Mouse (Mus musculus) liver, embryonic 14.5 days (tissue): ENCODE measurements at regions not wholly inside any gene's neighbourhood (a gene's known extent, or its start where the extent isn't known, plus 50 kb on each side); places are given as distances from the start of the nearest gene placed in this dataset.

Source experiments
- ATAC-seq: fragments of 200-750 bp; cut with Nextera tagmentation; 2 replicates; pipeline ENCODE4 v1.8.0; 2017; ENCODE audit warnings: moderate number of reproducible peaks, mild to moderate bottlenecking, moderate library complexity; ENCODE audit not compliant: insufficient read depth
- DNase-seq, 3 experiments: peaks; one replicate each; pipeline ENCODE4 v3.0.0-alpha.2; 2012 to 2013; ENCODE audit warnings: low read depth in 3 of 3, low spot score in 3 of 3
- H3K27ac ChIP-seq: fragments of 300-500 bp; sonication (generic); 2 replicates; pipeline ENCODE4 v1.5.1; 2014; ENCODE audit warnings: moderate library complexity, mild to moderate bottlenecking, control low read depth, inconsistent platforms
- H3K27me3 ChIP-seq: fragments of 300-500 bp; sonication (generic); 2 replicates; pipeline ENCODE4 v1.6.1; 2014; ENCODE audit warnings: mild to moderate bottlenecking, low read length, moderate library complexity; ENCODE audit not compliant: control insufficient read depth, insufficient read depth
- H3K36me3 ChIP-seq: fragments of 300-500 bp; sonication (generic); replicated peaks from 2 replicates; pipeline ENCODE4 v1.6.1; 2014; ENCODE audit warnings: low read depth; ENCODE audit not compliant: control insufficient read depth, insufficient read depth
- H3K4me1 ChIP-seq, 2 experiments: fragments of 200-500 bp in 1 of 2; fragments of 300-500 bp in 1 of 2; sonication (generic) in 1 of 2; replicated peaks; 2 replicates each; pipeline ENCODE4 v1.6.1; 2012 to 2014; ENCODE audit warnings: antibody characterized with exemption in 1 of 2, inconsistent platforms in 1 of 2, low read length in 1 of 2; ENCODE audit not compliant: control insufficient read depth in 2 of 2, insufficient read depth in 2 of 2
- H3K4me2 ChIP-seq: fragments of 300-500 bp; sonication (generic); 2 replicates; pipeline ENCODE4 v1.6.1; 2014; ENCODE audit warnings: low read depth, mild to moderate bottlenecking, control low read depth, moderate library complexity
- H3K4me3 ChIP-seq, 2 experiments: fragments of 200-500 bp in 1 of 2; fragments of 300-500 bp in 1 of 2; sonication (generic) in 1 of 2; 2 replicates each; pipeline ENCODE4 v1.5.1; 2012 to 2014; ENCODE audit warnings: low read depth in 2 of 2, low read length in 2 of 2, mild to moderate bottlenecking in 2 of 2, control low read depth in 1 of 2, inconsistent platforms in 1 of 2, moderate library complexity in 1 of 2; ENCODE audit not compliant: insufficient read depth in 1 of 2
- H3K9ac ChIP-seq: fragments of 300-500 bp; sonication (generic); replicated peaks from 2 replicates; pipeline ENCODE4 v1.6.1; 2014; ENCODE audit warnings: mild to moderate bottlenecking, control low read depth, moderate library complexity
- H3K9me3 ChIP-seq: fragments of 300-500 bp; sonication (generic); 2 replicates; pipeline ENCODE4 v1.6.1; 2016; ENCODE audit warnings: low read length, mixed read lengths; ENCODE audit not compliant: control insufficient read depth
- CTCF ChIP-seq: IDR thresholded peaks from 2 replicates; pipeline ENCODE4 v1.5.1; 2016; ENCODE audit warnings: antibody characterized with exemption, low read depth, control low read depth
- EP300 ChIP-seq: IDR thresholded peaks from 2 replicates; pipeline ENCODE4 v1.6.1; 2016; ENCODE audit warnings: antibody characterized with exemption, low read depth
- WGBS: fragments of 180-500 bp; shearing (Covaris S2); extraction: QIAGEN DNeasy Blood & Tissue Kit; methylation state at CpG from one replicate; pipeline ENCODE4 v1.1.7; 2014; ENCODE audit not compliant: insufficient replicate concordance; 5-methylcytosine and 5-hydroxymethylcytosine counted together

DNA sequence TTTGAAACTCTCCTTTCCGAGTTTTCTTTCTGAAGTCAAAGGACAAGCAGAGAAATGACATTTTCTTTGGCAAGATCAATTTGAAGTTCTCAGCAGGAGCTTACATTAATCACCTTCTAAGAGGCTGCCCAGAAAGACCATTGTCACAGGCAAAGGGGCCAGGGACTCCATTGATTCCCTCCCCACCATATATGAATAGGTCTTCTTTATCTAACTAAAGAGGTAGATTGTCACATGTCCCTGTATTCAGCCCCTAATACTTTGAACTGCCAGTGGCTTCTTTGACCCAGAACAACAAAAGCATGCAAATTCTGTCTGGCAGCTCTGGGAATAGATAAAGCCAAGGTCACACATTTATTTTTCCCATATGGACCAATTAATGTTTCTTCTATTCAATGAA is 602.6 kb downstream of the Hs3st4 start:
- H3K4me3 ChIP-seq: no peak overlapping the region
- 55% methylated on average over 1 of the region's 1 CpGs for WGBS
- no peak overlapping the region for H3K9ac ChIP-seq
- TF ChIP-seq EP300 (no peak), CTCF (no peak)
- ATAC-seq: no peak
- H3K4me1 ChIP-seq: no peaks in the 10 kb centered on the region
- H3K9me3 ChIP-seq: no peaks in the 10 kb centered on the region
- no peak overlapping the region for H3K27ac ChIP-seq
- DNase-seq: no peak
- H3K36me3 ChIP-seq: no peaks in the 10 kb centered on the region
- H3K4me2 ChIP-seq: no peak overlapping the region
- no peaks in the 10 kb centered on the region for H3K27me3 ChIP-seq

DNA sequence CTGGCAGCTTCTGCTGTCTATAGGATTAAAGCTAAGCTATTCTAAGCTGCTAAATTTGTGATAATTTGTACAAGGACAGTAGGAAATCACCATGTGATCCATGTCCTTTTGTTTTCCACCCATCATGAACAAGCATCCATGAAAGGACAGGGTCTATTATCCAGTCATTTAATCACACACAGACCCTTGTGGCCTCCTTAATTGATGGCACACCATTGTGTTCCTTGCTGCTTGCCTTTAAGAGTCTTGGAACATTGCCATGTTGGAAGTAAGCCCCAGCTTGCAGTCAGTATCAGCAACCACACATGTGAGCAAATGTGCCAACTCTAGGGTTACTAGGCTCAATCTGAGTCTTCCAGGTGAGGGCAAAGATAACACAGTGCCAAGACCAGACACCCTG is 608.7 kb downstream of the Hs3st4 start:
- H3K9me3 ChIP-seq: no peaks in the 10 kb centered on the region
- no peak for TF ChIP-seq CTCF
- no peak for TF ChIP-seq EP300
- H3K4me1 ChIP-seq: no peaks in the 10 kb centered on the region
- H3K36me3 ChIP-seq: no peaks in the 10 kb centered on the region
- no peak overlapping the region for H3K27ac ChIP-seq
- H3K4me2 ChIP-seq: no peak overlapping the region
- ATAC-seq: no peak
- H3K9ac ChIP-seq: no peak overlapping the region
- no peak for DNase-seq
- no peaks in the 10 kb centered on the region for H3K27me3 ChIP-seq
- H3K4me3 ChIP-seq: no peak overlapping the region

DNA sequence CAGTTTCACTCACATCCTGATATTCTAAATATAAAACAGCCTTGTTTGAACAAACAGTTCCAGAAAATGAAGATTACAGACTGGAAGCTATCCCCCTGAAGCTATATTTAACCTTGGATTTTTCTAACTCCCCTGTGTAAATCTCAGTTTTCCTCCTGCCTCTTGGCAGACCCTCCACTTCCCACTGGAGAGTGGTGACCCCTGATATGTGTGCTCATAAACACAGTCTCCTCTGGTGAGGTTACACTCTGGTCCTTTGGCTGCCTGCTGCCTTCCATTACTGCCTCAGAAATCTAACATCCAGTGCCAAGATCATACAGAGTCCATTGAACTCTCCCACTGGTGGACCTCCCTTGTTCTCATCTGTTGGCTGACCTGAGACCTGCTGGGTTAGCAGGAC is 610.8 kb downstream of the Hs3st4 start:
- Histone ChIP-seq H3K27me3 (no peaks in the 10 kb centered on the region), H3K4me2 (no peak overlapping the region), H3K27ac (no peak overlapping the region), H3K36me3 (no peaks in the 10 kb centered on the region), H3K4me3 (no peak overlapping the region), H3K4me1 (no peaks in the 10 kb centered on the region), H3K9ac (no peak overlapping the region), H3K9me3 (no peaks in the 10 kb centered on the region)
- TF ChIP-seq CTCF (no peak), EP300 (no peak)
- DNase-seq (no peak), ATAC-seq (no peak)

DNA sequence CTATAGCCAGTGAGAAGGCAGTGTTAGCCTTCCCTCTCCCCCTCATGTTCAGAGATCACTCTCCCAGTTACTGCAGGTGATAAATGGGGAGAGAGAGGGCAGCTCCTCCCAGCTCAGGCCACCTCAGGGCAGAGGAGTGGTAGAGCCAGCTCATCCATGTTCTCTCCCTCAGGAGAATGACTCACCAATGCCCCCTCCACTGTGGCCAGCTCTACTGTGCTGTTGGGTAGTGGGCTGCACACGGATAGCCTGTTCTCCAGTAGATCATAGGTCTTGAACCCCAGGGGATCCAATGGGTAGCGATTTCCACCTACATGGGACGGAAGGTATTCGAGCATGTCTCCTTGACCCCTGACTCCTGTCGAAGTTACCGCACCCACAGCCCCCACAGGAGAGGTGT is 618.1 kb downstream of the Hs3st4 start:
- no peak overlapping the region for H3K9ac ChIP-seq
- DNase-seq (no peak), ATAC-seq (no peak)
- no peaks in the 10 kb centered on the region for H3K9me3 ChIP-seq
- H3K27ac ChIP-seq: no peak overlapping the region
- H3K4me1 ChIP-seq: no peaks in the 10 kb centered on the region
- no peak overlapping the region for H3K4me2 ChIP-seq
- H3K36me3 ChIP-seq: no peaks in the 10 kb centered on the region
- WGBS: 67% methylated on average over 6 of the region's 6 CpGs
- H3K27me3 ChIP-seq: no peaks in the 10 kb centered on the region
- H3K4me3 ChIP-seq: no peak overlapping the region
- TF ChIP-seq CTCF (no peak), EP300 (no peak)

DNA sequence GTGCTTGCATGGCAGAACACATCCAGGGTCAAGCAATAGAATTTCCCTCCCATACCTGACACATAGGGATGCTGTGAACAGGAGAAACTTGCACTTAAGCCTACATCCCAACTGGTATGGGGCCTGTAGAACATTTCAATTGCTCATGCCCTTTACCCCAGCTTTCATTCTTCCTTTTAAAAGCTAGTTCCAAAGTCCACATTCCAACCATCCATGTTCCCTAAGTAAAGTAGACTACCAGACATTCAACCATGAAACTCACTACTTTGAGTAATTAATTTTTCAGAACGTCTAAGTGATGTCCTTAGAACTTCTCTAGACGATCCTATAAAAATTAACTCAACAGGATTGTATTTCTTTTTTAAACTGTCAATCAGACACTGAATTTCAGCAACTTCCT is 621.9 kb downstream of the Hs3st4 start:
- WGBS: 59% methylated on average over 2 of the region's 2 CpGs
- H3K27me3 ChIP-seq: no peaks in the 10 kb centered on the region
- no peak overlapping the region for H3K9ac ChIP-seq
- H3K36me3 ChIP-seq: no peaks in the 10 kb centered on the region
- DNase-seq (no peak), ATAC-seq (no peak)
- no peak overlapping the region for H3K27ac ChIP-seq
- H3K4me3 ChIP-seq: no peak overlapping the region
- H3K4me2 ChIP-seq: no peak overlapping the region
- no peaks in the 10 kb centered on the region for H3K9me3 ChIP-seq
- no peak for TF ChIP-seq EP300
- no peak for TF ChIP-seq CTCF
- no peaks in the 10 kb centered on the region for H3K4me1 ChIP-seq

DNA sequence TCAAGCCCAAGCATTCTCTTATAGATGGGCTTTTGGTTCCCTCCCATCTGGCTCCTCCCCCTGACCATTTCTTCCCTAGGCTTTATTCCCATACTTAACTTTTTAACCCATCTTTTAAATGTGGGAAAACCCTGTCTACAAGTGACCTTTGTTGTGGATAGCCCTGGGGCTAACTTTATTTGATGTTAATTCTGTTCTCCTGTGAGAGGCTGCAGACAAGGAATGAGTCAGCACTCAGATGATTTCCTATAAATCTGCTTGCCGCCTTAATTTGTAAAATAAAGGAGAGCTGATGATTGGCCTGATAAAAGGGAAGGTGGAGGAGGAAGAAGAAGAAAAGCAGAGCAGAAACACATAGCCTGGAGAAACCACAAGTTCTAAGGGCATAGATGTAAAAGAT is 623.3 kb downstream of the Hs3st4 start:
- DNase-seq (no peak), ATAC-seq (no peak)
- TF ChIP-seq CTCF (no peak), EP300 (no peak)
- Histone ChIP-seq H3K9me3 (no peaks in the 10 kb centered on the region), H3K9ac (no peak overlapping the region), H3K4me3 (no peak overlapping the region), H3K4me1 (no peaks in the 10 kb centered on the region), H3K36me3 (no peaks in the 10 kb centered on the region), H3K27me3 (no peaks in the 10 kb centered on the region), H3K4me2 (no peak overlapping the region), H3K27ac (no peak overlapping the region)
- WGBS: 54% methylated on average over 1 of the region's 1 CpGs
